Mouse (Mus musculus): ENCODE results near the gene Hoxc5.

Gene Hoxc5

GRCm38 (mm10) chr15:102967312-102967510 lies at the start of gene Hoxc5:
Gene Hoxc5 (plus strand): TSS chr15:102967443.
- no peak for DNase-seq

DNA sequence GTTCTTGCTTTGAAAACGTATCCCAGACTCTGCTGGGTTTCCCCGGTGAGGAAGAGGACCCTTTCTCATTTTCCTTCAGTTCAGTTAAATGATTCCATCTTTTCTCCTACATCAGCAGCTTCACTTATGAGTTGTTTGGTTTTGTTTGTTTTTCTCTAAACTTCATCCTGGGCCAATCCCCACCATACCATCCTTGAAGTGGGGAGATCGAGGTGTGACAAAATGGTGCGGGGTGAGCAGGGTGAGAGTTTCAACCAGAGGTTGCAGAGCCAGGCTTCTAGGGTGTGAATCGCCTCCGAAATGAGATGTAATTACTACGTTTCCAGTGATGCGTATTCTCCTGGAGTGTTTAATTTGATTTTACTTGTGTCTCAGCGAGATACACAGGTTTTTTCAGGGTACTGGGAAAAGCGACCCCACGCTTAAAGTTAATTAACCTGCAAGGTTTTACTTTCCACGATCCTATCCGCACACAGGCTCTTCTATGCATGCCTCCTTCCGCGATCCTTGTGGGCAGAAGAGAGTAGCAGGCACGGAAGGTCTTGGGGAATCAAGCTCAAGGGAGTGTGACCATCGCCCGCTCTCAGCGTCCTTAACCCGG lies 49.2 kb upstream of the Hoxc5 start:
- no peak for DNase-seq

DNA sequence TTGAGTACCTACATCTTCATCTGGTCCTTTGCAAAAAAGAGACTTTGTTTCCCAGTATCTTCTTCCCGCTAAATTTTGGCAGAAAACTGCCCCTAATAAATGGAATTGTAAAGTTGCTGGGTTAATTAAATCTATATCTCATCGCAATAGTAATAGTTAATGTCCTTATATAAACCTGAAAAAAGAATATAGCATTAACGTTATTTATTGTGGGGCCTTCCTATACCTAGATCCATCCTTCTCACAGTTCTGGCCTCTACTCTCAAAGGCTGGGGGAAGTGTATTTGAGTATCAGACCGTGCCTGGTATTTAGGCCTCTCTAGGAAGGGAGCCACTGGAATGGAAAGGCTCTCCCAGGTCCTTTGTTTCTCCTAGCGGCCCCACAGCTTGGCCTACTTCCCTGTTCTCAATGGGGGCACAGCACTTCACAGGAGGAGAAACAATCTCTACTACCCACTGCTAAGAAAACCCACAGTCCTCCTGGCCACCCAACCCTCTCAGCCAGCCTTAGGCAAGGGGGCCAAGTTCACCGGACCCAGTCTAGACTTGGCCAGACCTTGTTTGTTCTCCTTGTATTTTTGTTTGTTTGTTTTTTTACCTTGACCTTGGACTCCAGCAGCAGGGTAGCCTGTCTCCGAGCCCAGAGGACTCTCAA lies 48.5 kb upstream of the Hoxc5 start:
- DNase-seq = no peak

GRCm38 (mm10) chr15:102919336-102920180 lies 47.7 kb upstream of the Hoxc5 start:
- DNase-seq = no peak

DNA sequence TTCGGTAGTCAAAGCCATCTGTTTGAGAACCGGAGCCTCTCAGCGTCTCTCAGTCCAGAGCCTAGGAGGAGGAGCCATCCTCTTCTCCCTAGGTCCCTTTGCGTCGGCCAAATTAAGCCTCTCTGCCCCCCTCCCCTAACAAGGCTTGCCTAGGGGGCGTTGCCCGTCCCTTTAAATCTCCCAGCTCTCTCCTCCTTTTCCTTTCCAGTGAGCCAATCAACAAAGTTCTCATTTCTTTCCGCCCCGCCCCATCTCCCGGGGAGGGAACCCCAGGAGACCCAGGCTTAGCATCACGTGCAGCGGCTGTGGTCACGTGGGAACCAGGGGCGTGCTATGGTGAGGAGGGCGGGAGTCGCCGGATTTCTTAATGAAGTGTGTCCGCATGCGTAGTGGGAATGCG lies 46.6 kb upstream of the Hoxc5 start:
- DNase-seq = peak; percentile 32

DNA sequence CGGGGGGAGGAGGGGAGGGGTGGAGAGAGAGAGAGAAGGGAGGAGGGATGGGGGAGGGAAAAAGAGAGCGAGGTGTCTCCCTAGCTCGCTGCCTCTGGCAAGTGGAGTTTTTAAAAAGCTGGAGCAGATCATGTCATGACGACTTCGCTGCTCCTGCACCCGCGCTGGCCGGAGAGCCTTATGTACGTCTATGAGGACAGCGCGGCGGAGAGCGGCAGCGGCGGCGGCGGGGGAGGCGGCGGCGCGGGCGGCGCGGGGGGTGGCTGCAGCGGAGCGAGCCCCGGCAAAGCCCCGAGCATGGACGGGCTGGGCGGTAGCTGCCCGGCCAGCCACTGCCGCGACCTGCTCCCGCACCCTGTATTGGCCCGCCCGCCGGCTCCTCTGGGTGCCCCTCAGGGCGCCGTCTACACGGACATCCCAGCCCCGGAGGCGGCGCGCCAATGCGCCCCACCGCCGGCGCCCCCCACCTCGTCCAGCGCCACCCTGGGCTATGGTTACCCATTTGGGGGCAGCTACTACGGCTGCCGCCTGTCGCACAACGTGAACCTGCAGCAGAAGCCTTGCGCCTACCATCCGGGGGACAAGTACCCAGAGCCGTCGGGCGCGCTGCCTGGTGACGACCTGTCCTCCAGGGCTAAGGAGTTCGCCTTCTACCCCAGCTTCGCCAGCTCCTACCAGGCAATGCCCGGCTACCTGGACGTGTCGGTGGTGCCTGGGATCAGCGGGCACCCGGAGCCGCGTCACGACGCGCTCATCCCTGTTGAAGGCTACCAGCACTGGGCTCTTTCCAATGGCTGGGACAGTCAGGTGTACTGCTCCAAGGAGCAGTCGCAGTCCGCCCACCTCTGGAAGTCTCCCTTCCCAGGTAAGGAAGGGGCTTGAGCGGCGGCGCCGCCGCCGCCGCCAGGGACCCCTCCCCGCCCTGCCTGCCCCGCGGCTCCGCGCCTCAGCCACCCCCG lies 45.9 kb upstream of the Hoxc5 start, which contains the start of gene Hoxc13:
Gene Hoxc13, plus strand, starts transcription at position 51 of the 959 bp plus-strand sequence.
- DNase-seq = no peak

GRCm38 (mm10) chr15:102922012-102922362 lies 45.3 kb upstream of the Hoxc5 start:
- no peak for DNase-seq

GRCm38 (mm10) chr15:102922636-102923500 lies 44.4 kb upstream of the Hoxc5 start:
- DNase-seq = no peak

DNA sequence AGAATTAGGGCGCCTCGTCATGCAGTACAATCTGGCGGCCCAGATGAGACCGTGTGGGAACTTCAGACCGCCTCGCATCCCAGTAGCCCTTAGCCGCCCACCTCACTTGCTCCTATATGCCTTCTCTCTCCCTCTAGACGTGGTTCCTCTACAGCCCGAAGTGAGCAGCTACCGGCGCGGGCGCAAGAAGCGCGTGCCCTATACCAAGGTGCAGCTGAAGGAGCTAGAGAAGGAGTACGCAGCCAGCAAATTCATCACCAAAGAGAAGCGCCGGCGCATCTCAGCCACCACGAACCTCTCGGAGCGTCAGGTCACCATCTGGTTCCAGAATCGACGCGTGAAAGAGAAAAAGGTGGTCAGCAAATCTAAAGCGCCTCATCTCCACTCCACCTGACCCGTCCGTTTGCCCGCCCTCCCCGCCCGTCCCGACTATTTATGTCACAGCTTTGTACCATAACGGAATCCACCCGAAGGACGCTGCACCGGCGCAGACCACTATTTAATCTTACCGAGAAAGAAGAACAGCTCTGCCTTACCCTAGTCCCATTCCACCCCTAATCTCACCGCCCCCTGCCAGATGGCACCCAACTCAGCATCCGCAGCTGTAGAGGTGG lies 40.1 kb upstream of the Hoxc5 start:
- no peak for DNase-seq

- no peak for DNase-seq
These were observed 35.4 kb upstream of the Hoxc5 start for GRCm38 (mm10) chr15:102931706-102932358.

DNA sequence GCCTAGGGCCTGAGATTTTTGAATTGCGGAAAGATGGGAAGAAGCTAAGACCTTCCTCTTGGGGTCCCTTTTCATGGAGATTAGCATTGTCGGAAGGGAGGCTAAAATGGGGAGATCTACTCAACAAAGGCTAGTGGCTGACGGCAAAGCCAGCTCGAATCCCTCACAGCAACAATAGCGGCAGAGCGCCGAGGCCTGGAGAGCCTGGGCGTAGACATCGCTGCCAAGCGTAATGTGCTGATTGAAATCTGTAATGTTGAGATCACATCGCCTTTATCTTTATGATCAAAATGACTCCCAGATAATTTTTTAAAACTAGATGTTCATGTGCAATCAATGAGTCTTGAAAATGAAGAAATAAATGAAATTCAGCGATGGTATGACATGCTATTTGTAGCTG lies 32.8 kb upstream of the Hoxc5 start:
- no peak for DNase-seq

GRCm38 (mm10) chr15:102934897-102935296 lies 32.3 kb upstream of the Hoxc5 start:
- DNase-seq = no peak

GRCm38 (mm10) chr15:102936279-102936972 lies 30.8 kb upstream of the Hoxc5 start, which contains the start of gene Hoxc12:
Gene Hoxc12 (plus strand): TSS chr15:102936757.
- no peak for DNase-seq

DNA sequence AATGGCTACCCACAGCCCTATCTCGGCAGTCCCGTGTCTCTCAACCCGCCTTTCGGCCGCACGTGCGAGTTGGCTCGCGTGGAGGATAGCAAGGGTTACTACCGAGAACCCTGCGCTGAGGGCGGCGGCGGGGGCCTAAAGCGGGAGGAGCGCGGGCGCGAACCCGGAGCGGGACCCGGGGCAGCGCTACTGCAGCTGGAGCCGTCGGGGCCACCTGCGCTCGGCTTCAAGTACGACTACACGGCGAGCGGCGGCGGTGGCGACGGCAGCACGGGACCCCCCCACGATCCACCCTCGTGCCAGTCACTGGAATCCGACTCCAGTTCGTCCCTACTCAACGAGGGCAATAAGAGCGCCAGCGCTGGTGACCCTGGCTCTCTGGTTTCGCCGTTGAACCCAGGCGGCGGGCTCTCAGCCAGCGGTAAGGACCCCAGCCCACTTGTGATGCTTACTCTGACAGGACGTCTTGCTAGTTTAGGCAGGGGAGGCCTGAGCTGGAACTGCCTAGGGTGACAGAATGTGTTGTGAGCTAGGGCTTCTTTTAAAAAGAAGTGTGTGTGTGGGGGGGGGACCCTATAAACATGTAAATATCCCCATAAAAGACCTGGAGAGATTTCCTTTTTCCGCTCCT lies 30.1 kb upstream of the Hoxc5 start:
- no peak for DNase-seq

DNA sequence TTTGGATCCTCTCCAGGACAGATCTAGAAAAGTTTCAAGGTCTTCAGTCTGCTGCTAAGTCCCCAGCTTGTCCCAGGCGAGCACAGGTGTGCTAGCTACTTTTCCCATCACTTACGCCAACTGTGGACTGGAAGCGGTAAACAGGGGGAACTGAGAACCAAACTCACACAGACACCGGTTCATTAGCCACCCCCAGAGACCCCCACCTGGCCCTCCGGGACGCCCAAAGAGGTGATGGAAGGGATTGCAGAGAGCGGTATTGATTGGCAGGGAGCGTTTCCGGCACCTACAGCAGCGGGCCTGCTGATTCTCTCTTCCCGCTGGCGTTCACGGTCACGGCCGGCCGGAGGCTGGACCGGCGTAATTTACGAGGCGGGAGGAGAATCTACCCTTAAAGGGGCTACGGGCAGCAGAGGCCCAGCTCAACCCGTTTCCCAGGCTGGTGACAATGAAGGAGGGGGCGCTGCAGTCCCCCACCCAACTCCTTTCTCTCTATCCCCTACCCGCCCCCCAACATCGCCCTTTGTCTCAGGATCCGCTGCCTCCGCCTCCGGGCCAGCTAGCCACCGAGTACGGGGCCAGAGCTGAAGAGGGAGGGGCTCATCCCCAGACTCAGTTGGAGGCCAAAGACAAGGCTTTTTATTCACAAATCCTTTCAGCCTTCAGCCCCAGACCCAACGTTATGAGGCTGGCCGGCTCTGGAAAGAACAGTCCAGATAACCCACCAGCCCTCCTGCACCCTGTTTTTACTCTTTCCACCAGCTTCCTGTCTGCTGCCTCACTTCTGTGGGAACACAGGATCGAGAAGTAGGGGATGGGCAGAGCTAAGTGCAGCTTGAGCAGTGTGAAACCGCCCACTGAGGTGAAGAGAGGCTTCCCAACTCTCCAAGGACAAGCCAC lies 27.7 kb upstream of the Hoxc5 start:
- no peak for DNase-seq

- DNase-seq = no peak
These were observed 24.3 kb upstream of the Hoxc5 start for GRCm38 (mm10) chr15:102942739-102943467.

DNA sequence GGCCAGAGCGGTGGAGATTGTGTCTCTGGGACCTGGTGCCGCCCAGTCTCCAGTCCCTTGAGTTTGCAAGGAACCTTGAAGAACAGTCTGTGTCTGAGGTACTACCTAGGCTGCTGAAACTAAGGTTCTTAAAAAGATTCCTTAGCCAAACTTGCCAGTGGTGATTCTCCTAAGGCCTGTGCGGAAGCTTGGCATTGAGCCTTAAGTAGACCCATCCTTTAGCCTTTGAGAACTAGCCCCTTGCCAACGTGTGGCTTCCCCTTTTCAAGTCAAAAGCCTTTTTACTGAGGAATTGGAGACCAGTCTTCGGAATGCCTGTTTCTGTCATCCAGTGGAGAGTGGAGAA lies 23.8 kb upstream of the Hoxc5 start:
- no peak for DNase-seq

Data from liver (tissue).